Mouse (Mus musculus) MEL (cell line): ENCODE measurements around the gene Rangap1. TPM values are rescaled to one million over a fixed set of nuclear protein-coding genes. Genes with fewer than 3 reads are reported as not detected.

Experiments used
- DNase-seq: peaks from one replicate; pipeline ENCODE4 v3.0.0; 2011; ENCODE audit warnings: low read depth, low spot score
- H3K27ac ChIP-seq: 2 replicates; pipeline ENCODE4 v1.5.1; 2012; ENCODE audit warnings: low read depth, mild to moderate bottlenecking, control low read depth, low read length, moderate library complexity; ENCODE audit not compliant: control insufficient read depth
- H3K27me3 ChIP-seq, 2 experiments: fragments of 150-350 bp in 1 of 2; sonication (generic) in 1 of 2; 2 replicates each; pipeline ENCODE4 v1.6.1; 2012; ENCODE audit warnings: low read length in 2 of 2, mild to moderate bottlenecking in 2 of 2, improper control_type of control experiment in 1 of 2, moderate library complexity in 1 of 2; ENCODE audit not compliant: insufficient read depth in 2 of 2, control insufficient read depth in 1 of 2
- H3K36me3 ChIP-seq, 2 experiments: 2 replicates each; pipeline ENCODE4 v1.6.1; 2012 to 2014; ENCODE audit warnings: low read length in 2 of 2, improper control_type of control experiment in 1 of 2, inconsistent platforms in 1 of 2, mild to moderate bottlenecking in 1 of 2; ENCODE audit not compliant: insufficient read depth in 2 of 2, control insufficient read depth in 1 of 2
- H3K4me1 ChIP-seq, 2 experiments: fragments of 150-350 bp in 1 of 2; sonication (generic) in 1 of 2; 2 replicates each; pipeline ENCODE4 v1.6.1; 2012; ENCODE audit warnings: low read length in 2 of 2, improper control_type of control experiment in 1 of 2, mild to moderate bottlenecking in 1 of 2; ENCODE audit not compliant: insufficient read depth in 2 of 2, control insufficient read depth in 1 of 2
- H3K4me3 ChIP-seq, 2 experiments: fragments of 150-350 bp in 1 of 2; sonication (generic) in 1 of 2; 2 replicates each; pipeline ENCODE4 v1.5.1; 2012; ENCODE audit warnings: low read depth in 2 of 2, low read length in 2 of 2, mild to moderate bottlenecking in 2 of 2, moderate library complexity in 2 of 2, control low read depth in 1 of 2, improper control_type of control experiment in 1 of 2; ENCODE audit not compliant: control insufficient read depth in 1 of 2, insufficient read depth in 1 of 2
- H3K79me2 ChIP-seq: 2 replicates; pipeline ENCODE4 v1.6.1; 2012; ENCODE audit warnings: mild to moderate bottlenecking, low read length, moderate library complexity; ENCODE audit not compliant: control insufficient read depth, poor library complexity, insufficient read depth
- H3K9ac ChIP-seq: 2 replicates; pipeline ENCODE4 v1.6.1; 2012; ENCODE audit warnings: low read depth, mild to moderate bottlenecking, control low read depth, low read length, moderate library complexity; ENCODE audit not compliant: control insufficient read depth, poor library complexity, severe bottlenecking
- H3K9me3 ChIP-seq: fragments of 150-350 bp; sonication (generic); replicated peaks from 2 replicates; pipeline ENCODE4 v1.6.1; 2012; ENCODE audit warnings: mild to moderate bottlenecking, low read length, improper control_type of control experiment, moderate library complexity; ENCODE audit not compliant: insufficient read depth
- BHLHE40 ChIP-seq: IDR thresholded peaks from 2 replicates; pipeline ENCODE4 v1.6.1; 2012; ENCODE audit warnings: low read depth, mild to moderate bottlenecking, inconsistent platforms, low read length, improper control_type of control experiment, borderline replicate concordance
- CHD1 ChIP-seq: IDR thresholded peaks from 2 replicates; pipeline ENCODE4 v1.6.1; 2012; ENCODE audit warnings: low read depth, mild to moderate bottlenecking, inconsistent platforms, low read length, improper control_type of control experiment
- CTCF ChIP-seq, 3 experiments: IDR thresholded peaks in 2 of 3; conservative IDR thresholded peaks in 1 of 3; 2 replicates each; pipeline ENCODE4 v1.5.1; 2011 to 2012; ENCODE audit warnings: low read length in 3 of 3, low read depth in 2 of 3, mild to moderate bottlenecking in 2 of 3, improper control_type of control experiment in 1 of 3, inconsistent platforms in 1 of 3, mixed read lengths in 1 of 3, moderate library complexity in 1 of 3; ENCODE audit not compliant: control insufficient read depth in 1 of 3, insufficient read depth in 1 of 3, poor library complexity in 1 of 3, severe bottlenecking in 1 of 3
- ELF1 ChIP-seq: IDR thresholded peaks from 2 replicates; pipeline ENCODE4 v1.6.1; 2014; ENCODE audit warnings: low read depth, mild to moderate bottlenecking, inconsistent platforms, low read length, improper control_type of control experiment, moderate library complexity
- EP300 ChIP-seq, 2 experiments: IDR thresholded peaks; 2 replicates each; pipeline ENCODE4 v1.6.1; 2011; ENCODE audit warnings: improper control_type of control experiment in 2 of 2, low read length in 2 of 2, low read depth in 1 of 2, mild to moderate bottlenecking in 1 of 2
- ETS1 ChIP-seq: IDR thresholded peaks from 2 replicates; pipeline ENCODE4 v1.6.1; 2012; ENCODE audit warnings: low read depth, mild to moderate bottlenecking, inconsistent platforms, low read length, improper control_type of control experiment, moderate library complexity
- GATA1 ChIP-seq: IDR thresholded peaks from 2 replicates; pipeline ENCODE4 v1.6.1; 2011; ENCODE audit warnings: low read depth, low read length, improper control_type of control experiment
- HCFC1 ChIP-seq: IDR thresholded peaks from 2 replicates; pipeline ENCODE4 v1.6.1; 2012; ENCODE audit warnings: low read depth, mild to moderate bottlenecking, inconsistent platforms, low read length, improper control_type of control experiment, moderate library complexity
- KAT2A ChIP-seq: conservative IDR thresholded peaks from 2 replicates; pipeline ENCODE4 v1.6.1; 2012; ENCODE audit warnings: low read depth, low read length, improper control_type of control experiment, inconsistent platforms
- MAX ChIP-seq: IDR thresholded peaks from 2 replicates; pipeline ENCODE4 v1.6.1; 2011; ENCODE audit warnings: low read length, improper control_type of control experiment
- MAZ ChIP-seq: IDR thresholded peaks from 2 replicates; pipeline ENCODE4 v1.6.1; 2012; ENCODE audit warnings: low read depth, mild to moderate bottlenecking, inconsistent platforms, low read length, improper control_type of control experiment
- MEF2A ChIP-seq: IDR thresholded peaks from 2 replicates; pipeline ENCODE4 v1.6.1; 2014; ENCODE audit warnings: low read depth, mild to moderate bottlenecking, inconsistent platforms, low read length, improper control_type of control experiment; ENCODE audit not compliant: poor library complexity, insufficient replicate concordance, severe bottlenecking; ENCODE audit errors: extremely low read depth
- MXI1 ChIP-seq: IDR thresholded peaks from 2 replicates; pipeline ENCODE4 v1.6.1; 2011; ENCODE audit warnings: mild to moderate bottlenecking, low read depth, low read length, improper control_type of control experiment
- NELFE ChIP-seq: IDR thresholded peaks from 2 replicates; pipeline ENCODE4 v1.6.1; 2011; ENCODE audit warnings: low read depth, low read length, improper control_type of control experiment
- POLR2A ChIP-seq, 2 experiments: IDR thresholded peaks; 2 replicates each; pipeline ENCODE4 v1.6.1; 2011 to 2012; ENCODE audit warnings: low read length in 2 of 2, mild to moderate bottlenecking in 2 of 2, control low read depth in 1 of 2, improper control_type of control experiment in 1 of 2, low read depth in 1 of 2, moderate library complexity in 1 of 2; ENCODE audit not compliant: control insufficient read depth in 1 of 2, insufficient read depth in 1 of 2, poor library complexity in 1 of 2
- POLR2AphosphoS2 ChIP-seq: IDR thresholded peaks from 2 replicates; pipeline ENCODE4 v1.6.1; 2011; ENCODE audit warnings: low read length, improper control_type of control experiment
- POLR2AphosphoS5 ChIP-seq: IDR thresholded peaks from 2 replicates; pipeline ENCODE4 v1.6.1; 2012; ENCODE audit warnings: low read depth, borderline replicate concordance, mild to moderate bottlenecking, inconsistent platforms, low read length, moderate library complexity, mixed read lengths
- RCOR1 ChIP-seq: IDR thresholded peaks from 2 replicates; pipeline ENCODE4 v1.6.1; 2012; ENCODE audit warnings: low read depth, mild to moderate bottlenecking, inconsistent platforms, low read length, improper control_type of control experiment
- SMC3 ChIP-seq: IDR thresholded peaks from 2 replicates; pipeline ENCODE4 v1.6.1; 2011; ENCODE audit warnings: low read depth, low read length, improper control_type of control experiment
- TBP ChIP-seq: IDR thresholded peaks from 2 replicates; pipeline ENCODE4 v1.8.0; 2011; ENCODE audit warnings: low read depth, low read length, improper control_type of control experiment
- USF1 ChIP-seq: IDR thresholded peaks from 2 replicates; pipeline ENCODE4 v1.6.1; 2014; ENCODE audit warnings: low read depth, mild to moderate bottlenecking, inconsistent platforms, low read length, improper control_type of control experiment, moderate library complexity
- ZC3H11A ChIP-seq: IDR thresholded peaks from 2 replicates; pipeline ENCODE4 v1.6.1; 2012; ENCODE audit warnings: low read depth, mild to moderate bottlenecking, inconsistent platforms, low read length, improper control_type of control experiment
- polyA plus RNA-seq, 2 experiments: library from polyadenylated mRNA; stranded (reverse) in 1 of 2; unstranded in 1 of 2; fragments of >175 nt in 1 of 2; fragments of >200 nt in 1 of 2; gene quantifications; 2 replicates each; pipeline versions ENCODE4 v1.2.1 to v1.2.4; 2012; ENCODE audit warnings: low replicate concordance in 2 of 2, low read depth in 1 of 2; ENCODE audit not compliant: insufficient read length in 2 of 2, insufficient read depth in 1 of 2, missing spikeins in 1 of 2
- total RNA-seq: library from RNA; depleted of rRNA; stranded (reverse); fragments of 300-350 nt; gene quantifications from 2 replicates; pipeline ENCODE4 v1.2.3, GENCODE M21; 2012

The Rangap1 gene
- total and polyA plus RNA-seq, 3 experiments, result 191 to 281 TPM; not detected in 1

- H3K79me2 ChIP-seq, result no peaks in the 10 kb centered on the region
- H3K9ac ChIP-seq, result no peak overlapping the region
- no peaks in the 10 kb centered on the region for H3K27me3 ChIP-seq
- H3K4me3 ChIP-seq, result no peak overlapping the region
- peaks cover 14 to 24% of the 10 kb centered on the region in 2 experiments for H3K4me1 ChIP-seq
- peaks cover 2 to 21% of the 10 kb centered on the region in 2 experiments; a peak in 3 of 4 replicates for H3K36me3 ChIP-seq
- DNase-seq, result no peak
- TF ChIP-seq HCFC1 (no peak), MAZ (no peak), MXI1 (no peak), MAX (no peak), EP300 (IDR thresholded peaks at IDR 0.05; ENCODE audit: low read depth in 1 of 2, low read length in 2 of 2) (no peak), BHLHE40 (no peak), ELF1 (no peak), CTCF (IDR thresholded peaks at IDR 0.05 in 2 of 3, conservative IDR thresholded peaks at IDR 0.05 in 1 of 3; ENCODE audit: control insufficient read depth in 1 of 3, insufficient read depth in 1 of 3, low read depth in 2 of 3, low read length in 3 of 3, poor library complexity in 1 of 3, severe bottlenecking in 1 of 3) (no peak), TBP (no peak), ZC3H11A (no peak), MEF2A (no peak), RCOR1 (no peak), POLR2A (IDR thresholded peaks at IDR 0.05; ENCODE audit: control insufficient read depth in 1 of 2, insufficient read depth in 1 of 2, low read depth in 1 of 2, low read length in 2 of 2, poor library complexity in 1 of 2) (no peak), NELFE (no peak), USF1 (no peak)
- TF ChIP-seq, all 39 proteins: peak for 0
- no peaks in the 10 kb centered on the region for H3K9me3 ChIP-seq
- H3K27ac ChIP-seq, result no peak overlapping the region
These were observed 21.1 kb upstream of the Rangap1 start for GRCm38 (mm10) chr15:81766439-81766838.

- peak overlapping the region; percentile 67 for H3K27ac ChIP-seq
- peaks cover 2 to 21% of the 10 kb centered on the region in 2 experiments; a peak in 3 of 4 replicates for H3K36me3 ChIP-seq
- H3K4me3 ChIP-seq, result 0 out of 4 replicates have a peak overlapping the region, but pooled peaks of 1 of the 2 experiments have one; percentile 5
- H3K9me3 ChIP-seq, result no peaks in the 10 kb centered on the region
- H3K79me2 ChIP-seq, result no peaks in the 10 kb centered on the region
- H3K9ac ChIP-seq, result 0 out of 2 replicates have a peak overlapping the region, but pooled peaks have one; percentile 5
- DNase-seq, result peak; percentile 62
- peaks cover 14 to 24% of the 10 kb centered on the region in 2 experiments for H3K4me1 ChIP-seq
- H3K27me3 ChIP-seq, result no peaks in the 10 kb centered on the region
- no peak for TF ChIP-seq USF1
- no peak for TF ChIP-seq ZC3H11A
- TF ChIP-seq ETS1, result peak; percentile 67; the same call in 1 of the 2 replicates
- TF ChIP-seq CHD1, result no peak
- TF ChIP-seq KAT2A, result no peak
- TF ChIP-seq EP300 (IDR thresholded peaks at IDR 0.05; ENCODE audit: low read depth in 1 of 2, low read length in 2 of 2), result peak; percentile 29 to 70; a peak in 3 of 4 replicates
- TF ChIP-seq RCOR1, result peak; percentile 68; the same call in 1 of the 2 replicates
- TF ChIP-seq POLR2AphosphoS2, result no peak
- TF ChIP-seq POLR2AphosphoS5, result no peak
- TF ChIP-seq SMC3, result no peak
- 0 out of 2 replicates have a peak, but pooled peaks have one; percentile 35 for TF ChIP-seq GATA1
- no peak for TF ChIP-seq MXI1
These were observed 20.3 kb upstream of the Rangap1 start for GRCm38 (mm10) chr15:81765651-81766050.
